Mouse (Mus musculus): ENCODE data around the gene Eif5b. TPM values are rescaled to one million over a fixed set of nuclear protein-coding genes. Genes with fewer than 3 reads are reported as not detected.
A peak's percentile ranks its signal among the peaks of the same experiment; 100 is the strongest.
"Not testable (repeated sequence)": the region's sequence is repeated elsewhere in the genome, so short reads cannot be mapped to it uniquely, and the experiment has no call there.

Eif5b gene
- polyA plus RNA-seq (2015; fragmentation: Nextera tagmentation; extraction: Ambion mirVana): 16.8 and 18.7 TPM in 2 replicates

- Histone ChIP-seq H3K9ac (peak within 1 kb of the TSS; percentile 96), H3K36me3 (peaks cover 23% of the 10 kb centered on the region), H3K9me3 (replicated peaks) (no peaks in the 10 kb centered on the region), H3K4me3 (peak within 1 kb of the TSS; percentile 97), H3K4me2 (peak within 1 kb of the TSS; percentile 91), H3K27me3 (no peaks in the 10 kb centered on the region), H3K4me1 (replicated peaks) (peaks cover 20% of the 10 kb centered on the region), H3K27ac (peak within 1 kb of the TSS; percentile 95)
- ATAC-seq (replicated peaks; ENCODE audit: insufficient number of reproducible peaks, insufficient read depth, low FRiP score, low read depth): peak; percentile 91
- WGBS: 0% methylated on average over 50 of the region's 50 CpGs
Observed at GRCm38 (mm10) chr1:37997867-37998266, at the start of gene Eif5b, which contains the start of gene Txndc9. Eif5b (plus strand) TSS chr1:37998010. Txndc9 (minus strand) TSS chr1:37997893.

- no peaks in the 10 kb centered on the region for H3K9me3 ChIP-seq (replicated peaks)
- H3K36me3 ChIP-seq: no peaks in the 10 kb centered on the region
- H3K27ac ChIP-seq: no peak overlapping the region
- ATAC-seq (replicated peaks; ENCODE audit: insufficient number of reproducible peaks, insufficient read depth, low FRiP score, low read depth): no peak
- H3K4me1 ChIP-seq (replicated peaks): no peaks in the 10 kb centered on the region
- no peak overlapping the region for H3K4me2 ChIP-seq
- H3K27me3 ChIP-seq: no peaks in the 10 kb centered on the region
- no peak overlapping the region for H3K4me3 ChIP-seq
- WGBS: 74% methylated on average over 2 of the region's 2 CpGs
- no peak overlapping the region for H3K9ac ChIP-seq
Observed at GRCm38 (mm10) chr1:37948906-37949305, 48.9 kb upstream of the Eif5b start.

GRCm38 (mm10) chr1:37954786-37955185 lies 43.0 kb upstream of the Eif5b start:
- Histone ChIP-seq H3K4me2 (no peak overlapping the region), H3K27me3 (no peaks in the 10 kb centered on the region), H3K9me3 (replicated peaks) (no peaks in the 10 kb centered on the region), H3K36me3 (no peaks in the 10 kb centered on the region), H3K9ac (no peak overlapping the region), H3K4me1 (replicated peaks) (0 out of 2 replicates have a peak, but pooled peaks cover 3% of the 10 kb centered on the region), H3K27ac (no peak overlapping the region), H3K4me3 (no peak overlapping the region)
- ATAC-seq (replicated peaks; ENCODE audit: insufficient number of reproducible peaks, insufficient read depth, low FRiP score, low read depth): no peak
- WGBS: 63% methylated on average over 7 of the region's 7 CpGs

- H3K27me3 ChIP-seq: no peaks in the 10 kb centered on the region
- 0 out of 2 replicates have a peak, but pooled peaks cover 3% of the 10 kb centered on the region for H3K4me1 ChIP-seq (replicated peaks)
- no peaks in the 10 kb centered on the region for H3K9me3 ChIP-seq (replicated peaks)
- WGBS: 89% methylated on average over 2 of the region's 2 CpGs
- H3K27ac ChIP-seq: no peak overlapping the region
- H3K4me3 ChIP-seq: no peak overlapping the region
- ATAC-seq (replicated peaks; ENCODE audit: insufficient number of reproducible peaks, insufficient read depth, low FRiP score, low read depth): no peak
- no peak overlapping the region for H3K9ac ChIP-seq
- no peak overlapping the region for H3K4me2 ChIP-seq
- H3K36me3 ChIP-seq: no peaks in the 10 kb centered on the region
Observed at GRCm38 (mm10) chr1:37955251-37955650, 42.6 kb upstream of the Eif5b start.

- no peaks in the 10 kb centered on the region for H3K9me3 ChIP-seq (replicated peaks)
- H3K4me1 ChIP-seq (replicated peaks): 0 out of 2 replicates have a peak, but pooled peaks cover 3% of the 10 kb centered on the region
- no peak overlapping the region for H3K4me2 ChIP-seq
- no peak overlapping the region for H3K27ac ChIP-seq
- WGBS: 19% methylated on average over 3 of the region's 3 CpGs
- H3K36me3 ChIP-seq: no peaks in the 10 kb centered on the region
- no peak overlapping the region for H3K4me3 ChIP-seq
- no peaks in the 10 kb centered on the region for H3K27me3 ChIP-seq
- no peak overlapping the region for H3K9ac ChIP-seq
- ATAC-seq (replicated peaks; ENCODE audit: insufficient number of reproducible peaks, insufficient read depth, low FRiP score, low read depth): no peak
Observed at GRCm38 (mm10) chr1:37956690-37957431, 40.9 kb upstream of the Eif5b start.

GRCm38 (mm10) chr1:37957659-37958058 lies 40.2 kb upstream of the Eif5b start, which contains the start of gene Lyg1:
Lyg1 (minus strand) TSS chr1:37957759.
- no peak for ATAC-seq (replicated peaks; ENCODE audit: insufficient number of reproducible peaks, insufficient read depth, low FRiP score, low read depth)
- Histone ChIP-seq H3K4me2 (no peak within 1 kb of the TSS), H3K36me3 (no peaks in the 10 kb centered on the region), H3K4me1 (replicated peaks) (0 out of 2 replicates have a peak, but pooled peaks cover 3% of the 10 kb centered on the region), H3K4me3 (no peak within 1 kb of the TSS), H3K27me3 (no peaks in the 10 kb centered on the region), H3K9me3 (replicated peaks) (no peaks in the 10 kb centered on the region), H3K9ac (no peak within 1 kb of the TSS), H3K27ac (no peak within 1 kb of the TSS)
- 83% methylated on average over 5 of the region's 5 CpGs for WGBS

GRCm38 (mm10) chr1:37958516-37958915 lies 39.3 kb upstream of the Eif5b start:
- Histone ChIP-seq H3K27ac (no peak overlapping the region), H3K9ac (no peak overlapping the region), H3K4me1 (replicated peaks) (0 out of 2 replicates have a peak, but pooled peaks cover 3% of the 10 kb centered on the region), H3K36me3 (no peaks in the 10 kb centered on the region), H3K4me3 (no peak overlapping the region), H3K9me3 (replicated peaks) (no peaks in the 10 kb centered on the region), H3K4me2 (no peak overlapping the region), H3K27me3 (no peaks in the 10 kb centered on the region)
- 60% methylated on average over 2 of the region's 2 CpGs for WGBS
- no peak for ATAC-seq (replicated peaks; ENCODE audit: insufficient number of reproducible peaks, insufficient read depth, low FRiP score, low read depth)

GRCm38 (mm10) chr1:37959486-37959885 lies 38.3 kb upstream of the Eif5b start:
- WGBS: 69% methylated on average over 5 of the region's 5 CpGs
- Histone ChIP-seq H3K9ac (no peak overlapping the region), H3K9me3 (replicated peaks) (no peaks in the 10 kb centered on the region), H3K4me3 (no peak overlapping the region), H3K27me3 (no peaks in the 10 kb centered on the region), H3K36me3 (no peaks in the 10 kb centered on the region), H3K4me1 (replicated peaks) (0 out of 2 replicates have a peak, but pooled peaks cover 3% of the 10 kb centered on the region), H3K27ac (no peak overlapping the region), H3K4me2 (no peak overlapping the region)
- ATAC-seq (replicated peaks; ENCODE audit: insufficient number of reproducible peaks, insufficient read depth, low FRiP score, low read depth): no peak

- no peak for ATAC-seq (replicated peaks; ENCODE audit: insufficient number of reproducible peaks, insufficient read depth, low FRiP score, low read depth)
- H3K27me3 ChIP-seq: no peaks in the 10 kb centered on the region
- no peak overlapping the region for H3K27ac ChIP-seq
- 65% methylated on average over 10 of the region's 10 CpGs for WGBS
- H3K4me2 ChIP-seq: no peak overlapping the region
- H3K4me1 ChIP-seq (replicated peaks): no peaks in the 10 kb centered on the region
- no peaks in the 10 kb centered on the region for H3K9me3 ChIP-seq (replicated peaks)
- H3K9ac ChIP-seq: no peak overlapping the region
- H3K36me3 ChIP-seq: no peaks in the 10 kb centered on the region
- no peak overlapping the region for H3K4me3 ChIP-seq
Observed at GRCm38 (mm10) chr1:37965571-37965970, 32.2 kb upstream of the Eif5b start.

GRCm38 (mm10) chr1:37968746-37969145 lies 29.1 kb upstream of the Eif5b start:
- Histone ChIP-seq H3K9me3 (replicated peaks) (no peaks in the 10 kb centered on the region), H3K4me2 (no peak overlapping the region), H3K4me1 (replicated peaks) (no peaks in the 10 kb centered on the region), H3K4me3 (no peak overlapping the region), H3K9ac (no peak overlapping the region), H3K27ac (no peak overlapping the region), H3K27me3 (no peaks in the 10 kb centered on the region), H3K36me3 (no peaks in the 10 kb centered on the region)
- no peak for ATAC-seq (replicated peaks; ENCODE audit: insufficient number of reproducible peaks, insufficient read depth, low FRiP score, low read depth)
- WGBS: 85% methylated on average over 6 of the region's 6 CpGs

- 24% methylated on average over 4 of the region's 4 CpGs for WGBS
- Histone ChIP-seq H3K4me1 (replicated peaks) (no peaks in the 10 kb centered on the region), H3K27me3 (no peaks in the 10 kb centered on the region), H3K9ac (no peak overlapping the region), H3K9me3 (replicated peaks) (no peaks in the 10 kb centered on the region), H3K4me2 (no peak overlapping the region), H3K36me3 (no peaks in the 10 kb centered on the region), H3K27ac (no peak overlapping the region), H3K4me3 (no peak overlapping the region)
- ATAC-seq (replicated peaks; ENCODE audit: insufficient number of reproducible peaks, insufficient read depth, low FRiP score, low read depth): no peak
Observed at GRCm38 (mm10) chr1:37971520-37971919, 26.3 kb upstream of the Eif5b start.

GRCm38 (mm10) chr1:37976666-37977065 lies 21.1 kb upstream of the Eif5b start:
- H3K9ac ChIP-seq; H3K27ac ChIP-seq; H3K9me3 ChIP-seq (replicated peaks); H3K4me2 ChIP-seq; H3K27me3 ChIP-seq; H3K4me1 ChIP-seq (replicated peaks); H3K36me3 ChIP-seq; ATAC-seq (replicated peaks; ENCODE audit: insufficient number of reproducible peaks, insufficient read depth, low FRiP score, low read depth); H3K4me3 ChIP-seq: not testable (repeated sequence)
- 68% methylated on average over 9 of the region's 9 CpGs for WGBS
